Mouse (Mus musculus) lung, postnatal 0 days (tissue): ENCODE measurements at regions not wholly inside any gene's neighbourhood (a gene's known extent, or its start where the extent isn't known, plus 50 kb on each side); places are given as distances from the start of the nearest gene placed in this dataset.

Source experiments
- CTCF ChIP-seq: IDR thresholded peaks from 2 replicates; pipeline ENCODE4 v1.5.1; 2016; ENCODE audit warnings: antibody characterized with exemption, mild to moderate bottlenecking
- EP300 ChIP-seq: IDR thresholded peaks from 2 replicates; pipeline ENCODE4 v1.6.1; 2016; ENCODE audit warnings: antibody characterized with exemption, mild to moderate bottlenecking, control low read depth

DNA sequence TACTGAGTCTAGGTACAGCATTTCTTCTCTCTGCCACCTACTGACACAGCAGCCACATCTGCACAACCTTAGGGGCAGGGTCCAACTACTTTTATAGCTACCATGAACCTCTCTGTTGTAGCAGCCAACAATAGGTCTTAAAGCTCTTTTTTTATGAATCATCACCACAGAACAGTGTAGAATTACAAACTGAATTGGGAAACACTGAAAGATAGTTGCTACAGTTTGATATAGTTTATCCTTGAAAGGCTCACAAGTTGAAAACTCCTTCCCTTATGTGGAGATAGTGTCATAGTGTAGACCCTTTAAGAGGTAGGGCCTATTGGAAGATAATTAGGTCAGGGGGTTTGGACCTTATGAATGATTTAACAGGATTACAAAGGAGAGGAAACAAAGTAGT lies 679.9 kb downstream of the Ryr2 start:
- no peak for TF ChIP-seq CTCF
- no peak for TF ChIP-seq EP300
